Mouse (Mus musculus) megakaryocyte, embryonic 14.5 days (primary cell): ENCODE results near the gene Knl1.

Experiments
- FLI1 ChIP-seq: IDR thresholded peaks from 2 replicates; pipeline ENCODE4 v1.6.1; 2012; ENCODE audit warnings: low read length, inconsistent platforms, mixed read lengths
- GATA1 ChIP-seq: IDR thresholded peaks from 3 replicates; pipeline ENCODE4 v1.6.1; 2012; ENCODE audit warnings: mixed read lengths, low read length, inconsistent platforms, borderline replicate concordance

DNA sequence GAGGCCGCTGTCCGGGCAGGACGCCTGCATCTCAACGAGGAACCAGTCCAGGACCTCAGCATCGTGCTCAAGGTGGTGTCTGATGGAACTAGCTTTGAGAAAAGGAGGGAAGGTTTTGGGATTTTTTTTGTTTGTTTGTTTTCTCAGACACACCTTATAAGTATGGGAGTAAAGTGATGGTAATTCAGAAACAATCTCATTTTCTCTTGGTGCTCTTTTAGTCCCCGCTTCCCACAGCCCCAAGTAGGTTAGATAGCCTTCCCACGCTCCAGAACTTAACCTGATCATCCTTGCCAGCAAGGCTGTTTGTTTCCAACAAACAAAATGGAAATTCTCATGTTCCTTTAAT, 11.5 kb upstream of the Knl1 start:
- no peak for TF ChIP-seq GATA1
- TF ChIP-seq FLI1: no peak
